Comparison of ENCODE assay signal across 29 mouse cellular contexts in the genomic region with DNA sequence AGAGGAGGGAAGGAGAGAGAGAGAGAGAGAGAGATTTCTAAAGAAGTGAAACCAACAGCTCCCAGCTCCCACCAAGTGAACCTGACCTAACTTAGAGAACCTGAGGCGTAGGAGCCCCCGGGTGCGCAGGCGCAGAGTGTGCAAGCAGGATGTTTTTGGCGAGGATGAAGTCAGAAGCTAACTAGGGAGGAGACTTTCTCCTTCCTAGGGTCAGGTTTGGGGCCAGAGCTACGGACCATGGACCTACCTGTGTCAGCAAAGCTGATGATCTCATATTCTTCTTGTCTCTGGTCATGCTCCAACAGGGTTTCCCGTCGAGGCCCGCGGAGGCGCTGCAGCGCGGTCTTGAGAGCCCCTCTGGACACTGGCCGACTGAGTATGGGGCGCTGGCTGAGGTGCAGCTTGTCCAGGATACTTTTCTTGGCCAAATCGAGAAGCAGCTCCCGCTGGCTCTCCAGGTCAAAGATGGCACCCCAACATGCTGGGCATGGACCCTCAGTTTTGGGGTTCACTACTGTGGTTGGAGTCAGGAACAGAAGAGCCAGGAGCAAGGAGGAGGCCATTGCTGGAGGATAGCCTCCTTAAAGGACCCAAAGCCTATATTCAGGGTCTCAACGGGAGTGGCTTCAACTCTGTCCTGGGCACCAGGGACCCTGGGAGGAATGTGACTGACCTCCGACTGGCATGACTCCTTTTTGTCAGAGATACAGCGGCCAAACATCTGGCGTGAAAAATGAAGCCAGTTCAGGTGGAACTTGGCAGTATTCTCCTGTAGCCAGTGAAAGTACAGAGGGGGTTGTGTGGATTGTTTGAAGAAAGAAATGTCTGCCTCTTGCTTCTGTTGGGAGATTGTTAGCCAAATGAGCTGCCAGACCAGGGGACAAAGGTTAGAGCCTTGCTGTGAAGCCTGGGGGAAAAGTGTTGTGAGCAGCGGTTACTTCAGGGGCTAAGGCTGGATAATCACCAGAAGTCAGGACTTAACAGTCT. TPM values are rescaled to one million over a fixed set of nuclear protein-coding genes. Genes with fewer than 3 reads are reported as not detected.
DNase-seq lines count a peak whose midpoint lies in the region; ATAC-seq and TF ChIP-seq lines count a peak whose summit lies in the region.
"Had no signal": no experiment of that assay in that cellular context is flagged by ENCODE, and none has a peak within 500 bp of the region (broad histone marks: within the 10 kb centered on the region; RNA-seq: fewer than 3 reads in every experiment).

A gene (minus strand): TSS at position 598 of the 987 bp plus-strand sequence.

- DNase-seq in kidney, adult 2 months, result peak; percentile 46
- DNase-seq in kidney, postnatal 10 days, result no peak
- no peak for DNase-seq in testis, postnatal 10 days (ENCODE audit: low spot score)
- no peak for DNase-seq in liver, embryonic 14.5 days (ENCODE audit: low read depth in 3 of 3, low spot score in 3 of 3)
- no peak for DNase-seq in layer of hippocampus, adult 11-12 months (ENCODE audit: low spot score)
- no peak for DNase-seq in gastrocnemius, postnatal 4 days (ENCODE audit: low spot score in 2 of 2)
- DNase-seq in cerebellum, postnatal 4 days (ENCODE audit: low spot score in 2 of 2), result no peak
- DNase-seq: adrenal gland, postnatal 36 days; B cell, adult 2 months; cerebellum, adult 18-20 months; cerebellum, postnatal 25 days had no signal

- H3K36me3 ChIP-seq in kidney, adult 2 months (ENCODE audit: control insufficient read depth, insufficient read depth, low read length), result no peaks in the 10 kb centered on the region
- no peaks in the 10 kb centered on the region for H3K36me3 ChIP-seq in testis, adult 2 months (ENCODE audit: control insufficient read depth, insufficient read depth, low read length)
- no peaks in the 10 kb centered on the region for H3K36me3 ChIP-seq in liver, embryonic 14.5 days (replicated peaks; ENCODE audit: control insufficient read depth, insufficient read depth, low read depth)
- H3K36me3 ChIP-seq: embryonic facial prominence, embryonic 15.5 days; heart, embryonic 10.5 days; limb, embryonic 13.5 days; midbrain, embryonic 12.5 days; neural tube, embryonic 12.5 days; stomach, embryonic 15.5 days had no signal

- no peaks in the 10 kb centered on the region for H3K27me3 ChIP-seq in kidney, adult 2 months (replicated peaks; ENCODE audit: control insufficient read depth, insufficient read depth, low read length)
- no peaks in the 10 kb centered on the region for H3K27me3 ChIP-seq in testis, adult 2 months (ENCODE audit: control insufficient read depth, insufficient read depth, low read length)
- H3K27me3 ChIP-seq in liver, embryonic 14.5 days (ENCODE audit: control insufficient read depth, insufficient read depth, low read length), result no peaks in the 10 kb centered on the region
- H3K27me3 ChIP-seq: embryonic facial prominence, embryonic 15.5 days; limb, embryonic 13.5 days; midbrain, embryonic 12.5 days; neural tube, embryonic 12.5 days; Patski; stomach, embryonic 15.5 days had no signal

- ATAC-seq in liver, embryonic 14.5 days (ENCODE audit: insufficient read depth), result 0 out of 2 replicates have a peak, but pooled peaks have one; percentile 9
- ATAC-seq: activated CD4-positive, CD25-positive, alpha-beta regulatory T cell, adult 4 months; Patski had no signal

- no peak for TF ChIP-seq POLR2A in kidney, adult 2 months (IDR thresholded peaks at IDR 0.05; ENCODE audit: low read depth, low read length)
- TF ChIP-seq POLR2A in testis, adult 2 months (IDR thresholded peaks at IDR 0.05; ENCODE audit: control insufficient read depth, low read depth, low read length), result no peak

- H3K4me3 ChIP-seq in kidney, adult 2 months (ENCODE audit: insufficient read depth, low read depth, low read length), result no peak within 1 kb of the TSS
- peak within 1 kb of the TSS; percentile 32 for H3K4me3 ChIP-seq in testis, adult 2 months (ENCODE audit: control insufficient read depth, low read depth, low read length)
- H3K4me3 ChIP-seq in liver, embryonic 14.5 days (ENCODE audit: insufficient read depth in 1 of 2, low read depth in 2 of 2, low read length in 2 of 2), result no peak within 1 kb of the TSS
- H3K4me3 ChIP-seq: embryonic facial prominence, embryonic 15.5 days; heart, embryonic 10.5 days; limb, embryonic 13.5 days; midbrain, embryonic 12.5 days; neural tube, embryonic 12.5 days; stomach, embryonic 15.5 days had no signal

- H3K27ac ChIP-seq in kidney, adult 2 months (ENCODE audit: insufficient read depth, low read depth, low read length), result no peak within 1 kb of the TSS
- H3K27ac ChIP-seq in testis, adult 2 months (ENCODE audit: control insufficient read depth, insufficient read depth, low read depth, low read length), result no peak within 1 kb of the TSS
- no peak within 1 kb of the TSS for H3K27ac ChIP-seq in liver, embryonic 14.5 days
- H3K27ac ChIP-seq: embryonic facial prominence, embryonic 15.5 days; heart, embryonic 10.5 days; kidney, postnatal 0 days; limb, embryonic 13.5 days; macrophage; midbrain, embryonic 12.5 days; neural tube, embryonic 12.5 days; stomach, embryonic 15.5 days had no signal

- no peak within 1 kb of the TSS for H3K9ac ChIP-seq in liver, embryonic 14.5 days (replicated peaks)
- H3K9ac ChIP-seq: embryonic facial prominence, embryonic 15.5 days; limb, embryonic 13.5 days; midbrain, embryonic 12.5 days; neural tube, embryonic 12.5 days; stomach, embryonic 15.5 days had no signal

- TF ChIP-seq CTCF in kidney, adult 2 months (conservative IDR thresholded peaks at IDR 0.05; ENCODE audit: insufficient read depth, insufficient read length, low read depth, low read length), result no peak
- TF ChIP-seq CTCF in testis, adult 2 months (IDR thresholded peaks at IDR 0.05; ENCODE audit: control insufficient read depth, insufficient read depth, insufficient replicate concordance, low read depth, low read length), result no peak
- no peak for TF ChIP-seq CTCF in liver, embryonic 14.5 days (IDR thresholded peaks at IDR 0.05; ENCODE audit: low read depth)

- no peaks in the 10 kb centered on the region for H3K4me1 ChIP-seq in kidney, adult 2 months (ENCODE audit: control insufficient read depth, insufficient read depth, low read length)
- peaks cover 8% of the 10 kb centered on the region for H3K4me1 ChIP-seq in testis, adult 2 months (ENCODE audit: control insufficient read depth, insufficient read depth, low read length)
- peaks cover 0 to 12% of the 10 kb centered on the region in 2 experiments; a peak in 2 of 4 replicates for H3K4me1 ChIP-seq in liver, embryonic 14.5 days (replicated peaks; ENCODE audit: control insufficient read depth in 2 of 2, insufficient read depth in 2 of 2, low read length in 1 of 2)
- H3K4me1 ChIP-seq: embryonic facial prominence, embryonic 15.5 days; limb, embryonic 13.5 days; midbrain, embryonic 12.5 days; neural tube, embryonic 12.5 days; stomach, embryonic 15.5 days had no signal

- peak within 1 kb of the TSS; percentile 13 for H3K4me2 ChIP-seq in liver, embryonic 14.5 days (ENCODE audit: low read depth)
- H3K4me2 ChIP-seq: embryonic facial prominence, embryonic 15.5 days; limb, embryonic 13.5 days; midbrain, embryonic 12.5 days; neural tube, embryonic 12.5 days; stomach, embryonic 15.5 days had no signal

- H3K9me3 ChIP-seq in liver, embryonic 14.5 days (ENCODE audit: control insufficient read depth, low read length), result no peaks in the 10 kb centered on the region
- H3K9me3 ChIP-seq: embryonic facial prominence, embryonic 15.5 days; heart, embryonic 10.5 days; limb, embryonic 13.5 days; midbrain, embryonic 12.5 days; neural tube, embryonic 12.5 days; stomach, embryonic 15.5 days had no signal

- no peak for TF ChIP-seq EP300 in liver, embryonic 14.5 days (IDR thresholded peaks at IDR 0.05; ENCODE audit: low read depth)

- WGBS in kidney, adult 2 months, result 77% methylated on average over 22 of the region's 22 CpGs
- WGBS in liver, embryonic 14.5 days (ENCODE audit: insufficient replicate concordance), result 67% methylated on average over 22 of the region's 22 CpGs

RNA-seq across cellular contexts. Expression of the gene that starts here (rescaled TPM):
- polyA plus RNA-seq in kidney, adult 2 months (2012; rRNA removed), result 0.12 TPM in 1 of 2 replicates, not detected in the other
- polyA plus RNA-seq in testis, adult 2 months (2012; rRNA removed), result 0.05 and 0.08 TPM in 2 replicates
- 1.5 and 2.0 TPM in 2 replicates for polyA plus RNA-seq in liver, embryonic 14.5 days (2012; rRNA removed)
- 2.1 and 2.4 TPM in 2 replicates for polyA plus RNA-seq in liver, embryonic 14.5 days (2014; fragmentation: Nextera tagmentation; extraction: Ambion mirVana)
- total RNA-seq in gastrocnemius, postnatal 4 days (2021), result under 1 TPM in 1 of 2 experiments, not detected in 1; 0.29 TPM
- total RNA-seq: adrenal gland, postnatal 36 days; gastrocnemius, adult 18-20 months; layer of hippocampus, postnatal 10 days; left cerebral cortex, postnatal 10 days had no signal
- polyA plus RNA-seq: activated CD4-positive, CD25-positive, alpha-beta regulatory T cell, adult 4 months; embryonic facial prominence, embryonic 15.5 days; gonadal fat pad, adult 2 months; heart, postnatal 0 days; hindbrain, embryonic 11.5 days; limb, embryonic 13.5 days; lung, embryonic 16.5 days; macrophage; midbrain, embryonic 12.5 days; neural tube, embryonic 12.5 days; Patski had no signal

Comparison
In these comparisons a context has a peak if more than half of its experiments do, and no peak if none do; other contexts are left out.
1. Peak in DNase-seq in kidney, adult 2 months; RNA of the gene not detected or under 1 TPM.